Mouse (Mus musculus) olfactory bulb, adult 2 months (tissue): ENCODE results near the gene Ccr8. TPM values are rescaled to one million over a fixed set of nuclear protein-coding genes. Genes with fewer than 3 reads are reported as not detected.
A peak's percentile ranks its signal among the peaks of the same experiment; 100 is the strongest.
"Not testable (repeated sequence)": the region's sequence is repeated elsewhere in the genome, so short reads cannot be mapped to it uniquely, and the experiment has no call there.

Experiments
- H3K27ac ChIP-seq: fragments of 200-500 bp; 2 replicates; pipeline ENCODE4 v1.5.1; 2012; ENCODE audit warnings: low read depth, low read length; ENCODE audit not compliant: insufficient read depth
- H3K4me1 ChIP-seq: fragments of 200-500 bp; 2 replicates; pipeline ENCODE4 v1.6.1; 2012; ENCODE audit warnings: low read length; ENCODE audit not compliant: control insufficient read depth, insufficient read depth
- H3K4me3 ChIP-seq: fragments of 200-500 bp; 2 replicates; pipeline ENCODE4 v1.5.1; 2012; ENCODE audit warnings: mild to moderate bottlenecking, low read depth, low read length, moderate library complexity; ENCODE audit not compliant: insufficient read depth
- CTCF ChIP-seq: fragments of 200-500 bp; IDR thresholded peaks from 2 replicates; pipeline ENCODE4 v1.5.1; 2012; ENCODE audit warnings: low read depth, mild to moderate bottlenecking, low read length, moderate library complexity; ENCODE audit not compliant: insufficient read depth
- POLR2A ChIP-seq: fragments of 200-500 bp; IDR thresholded peaks from 2 replicates; pipeline ENCODE4 v1.6.1; 2012; ENCODE audit warnings: mild to moderate bottlenecking, low read depth, low read length, moderate library complexity; ENCODE audit not compliant: insufficient read depth
- WGBS: fragments of 180-500 bp; shearing (Covaris S2); methylation state at CpG from one replicate; pipeline ENCODE4 v1.1.7; 2018; 5-methylcytosine and 5-hydroxymethylcytosine counted together
- polyA plus RNA-seq: library from polyadenylated mRNA; stranded (reverse); fragments of >200 nt; gene quantifications from 2 replicates; pipeline ENCODE4 v1.2.4, GENCODE M21; 2012; ENCODE audit warnings: low replicate concordance; ENCODE audit not compliant: missing spikeins, insufficient read depth, insufficient read length

The Ccr8 gene
- polyA plus RNA-seq, 1 experiment: not detected

GRCm38 (mm10) chr9:120101165-120101564 is 9.3 kb downstream of the Ccr8 start:
- Histone ChIP-seq H3K27ac (no peak overlapping the region), H3K4me1 (peaks cover 4% of the 10 kb centered on the region; the same call in 1 of the 2 replicates), H3K4me3 (no peak overlapping the region)
- WGBS: 100% methylated on average over 2 of the region's 2 CpGs
- TF ChIP-seq POLR2A (no peak), CTCF (no peak)

DNA sequence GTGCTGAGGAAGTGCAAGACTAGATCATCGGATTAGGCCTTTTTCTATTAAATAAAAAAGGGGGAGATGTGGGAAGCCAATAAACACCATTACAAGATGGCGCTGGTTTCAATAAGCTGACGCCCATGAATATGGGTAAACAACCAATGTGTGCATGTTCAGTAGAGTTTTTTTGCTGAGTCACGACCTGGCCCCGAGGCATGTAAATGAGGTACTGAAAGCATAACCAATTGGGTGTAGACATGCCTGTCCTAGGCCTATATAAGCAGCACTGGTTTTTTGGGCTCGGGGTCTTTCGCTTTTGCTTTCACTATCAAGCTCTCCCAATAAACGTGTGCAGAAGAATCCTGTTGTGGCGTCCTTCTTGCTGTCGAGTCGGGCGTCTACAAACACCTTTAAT is 17.0 kb downstream of the Ccr8 start:
- H3K27ac ChIP-seq, H3K4me1 ChIP-seq, H3K4me3 ChIP-seq: not testable (repeated sequence)
- 94% methylated on average over 12 of the region's 12 CpGs for WGBS

DNA sequence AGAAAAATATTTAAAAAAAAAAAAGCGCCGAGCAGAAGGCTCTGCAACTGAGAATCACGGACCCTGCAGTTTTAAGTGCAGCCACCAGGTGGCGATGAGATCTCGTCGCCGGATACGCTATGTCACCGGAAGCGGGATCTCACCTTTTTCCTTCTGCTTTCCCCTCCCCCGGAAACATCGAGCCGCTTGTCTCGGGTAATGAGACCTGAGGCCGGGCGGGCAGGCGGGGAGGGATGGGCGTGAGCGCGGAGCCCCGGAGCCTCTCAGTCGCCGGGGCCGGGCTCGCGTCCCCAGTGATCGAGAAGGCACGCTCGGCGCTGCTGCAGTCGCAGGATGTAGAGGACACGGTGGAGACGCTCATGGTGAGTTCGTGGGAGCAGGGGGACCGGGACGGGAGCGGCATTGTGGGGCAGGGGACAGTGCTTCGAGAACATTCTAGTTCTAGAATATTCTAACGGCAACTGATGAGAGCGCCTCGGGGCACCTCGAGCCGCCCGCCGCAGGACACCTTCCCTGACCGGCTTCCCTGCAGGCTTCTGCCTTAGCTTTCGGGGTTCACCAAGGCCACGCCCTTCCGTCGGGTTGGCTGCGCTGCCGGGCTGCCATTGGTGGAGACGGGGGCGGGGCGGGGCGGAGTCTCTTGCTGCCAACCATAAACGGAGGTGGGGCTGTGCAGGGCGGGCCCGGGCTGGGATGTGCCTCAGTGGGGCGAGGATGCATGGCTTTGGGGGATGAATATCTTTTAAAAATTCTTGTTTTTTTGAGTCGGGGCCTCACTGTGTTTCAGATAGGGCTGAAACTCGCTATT is 18.5 kb downstream of the Ccr8 start, which contains the start of gene Slc25a38:
Slc25a38 (plus strand) TSS at position 164 of the 808 bp plus-strand sequence.
- Histone ChIP-seq H3K4me3 (peak within 1 kb of the TSS; percentile 95), H3K4me1 (peaks cover 8% of the 10 kb centered on the region), H3K27ac (peak within 1 kb of the TSS; percentile 90)
- TF ChIP-seq CTCF (peak; percentile 52; the same call in 1 of the 2 replicates), POLR2A (peak; percentile 91)
- WGBS: under 1% methylated on average over 62 of the region's 62 CpGs

GRCm38 (mm10) chr9:120111156-120111945 is 19.4 kb downstream of the Ccr8 start:
- H3K4me3 ChIP-seq: peak overlapping the region; percentile 95; the same call in 1 of the 2 replicates
- H3K4me1 ChIP-seq: peaks cover 11% of the 10 kb centered on the region
- H3K27ac ChIP-seq: peak overlapping the region; percentile 3; the same call in 1 of the 2 replicates
- WGBS: 58% methylated on average over 15 of the region's 15 CpGs
- TF ChIP-seq CTCF: no peak
- no peak for TF ChIP-seq POLR2A

DNA sequence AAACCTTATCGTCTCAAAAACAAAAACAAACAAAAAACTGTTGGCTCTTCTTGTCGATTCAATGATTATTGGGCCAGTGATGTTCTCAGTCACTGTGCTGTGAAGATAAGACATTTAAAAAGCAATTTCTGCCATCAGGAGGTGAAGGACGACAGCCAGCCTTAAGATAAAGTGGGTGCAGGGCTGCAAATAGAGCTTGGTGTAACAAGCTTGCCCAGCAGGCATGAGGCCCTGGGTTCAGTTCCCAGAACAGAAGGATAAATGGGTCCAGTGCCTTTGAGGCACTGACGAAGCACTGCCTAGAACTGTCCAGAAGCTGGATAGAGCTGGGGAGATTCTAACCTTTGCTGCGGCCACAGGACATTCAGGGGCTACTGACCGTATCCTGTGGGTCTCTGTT is 20.6 kb downstream of the Ccr8 start:
- peaks cover 11% of the 10 kb centered on the region for H3K4me1 ChIP-seq
- TF ChIP-seq POLR2A (no peak), CTCF (no peak)
- H3K4me3 ChIP-seq: no peak overlapping the region
- no peak overlapping the region for H3K27ac ChIP-seq
- 93% methylated on average over 6 of the region's 6 CpGs for whole genome bisulfite sequencing

DNA sequence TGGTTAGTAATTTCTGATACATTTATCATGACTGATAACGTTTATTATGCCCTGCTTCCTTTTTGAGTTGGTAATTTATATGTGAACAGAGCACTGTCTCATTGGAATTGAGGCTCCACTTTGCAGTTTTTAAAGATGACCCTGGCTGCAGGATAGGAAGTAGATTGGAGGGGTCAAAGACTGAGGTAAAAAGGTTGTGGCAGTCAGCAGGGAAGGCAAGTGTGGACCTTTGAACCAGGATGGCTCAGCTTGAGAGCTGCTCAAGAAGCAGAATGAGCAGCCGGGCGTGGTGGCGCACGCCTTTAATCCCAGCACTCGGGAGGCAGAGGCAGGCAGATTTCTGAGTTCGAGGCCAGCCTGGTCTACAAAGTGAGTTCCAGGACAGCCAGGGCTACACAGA is 21.5 kb downstream of the Ccr8 start:
- Histone ChIP-seq H3K4me1 (peaks cover 11% of the 10 kb centered on the region), H3K4me3 (no peak overlapping the region), H3K27ac (no peak overlapping the region)
- TF ChIP-seq CTCF (no peak), POLR2A (no peak)
- 98% methylated on average over 7 of the region's 7 CpGs for WGBS

GRCm38 (mm10) chr9:120114051-120114788 is 22.3 kb downstream of the Ccr8 start:
- H3K4me3 ChIP-seq: no peak overlapping the region
- H3K4me1 ChIP-seq: peaks cover 11% of the 10 kb centered on the region
- 77% methylated on average over 17 of the region's 17 CpGs for WGBS
- H3K27ac ChIP-seq: no peak overlapping the region
- TF ChIP-seq POLR2A (no peak), CTCF (no peak)

DNA sequence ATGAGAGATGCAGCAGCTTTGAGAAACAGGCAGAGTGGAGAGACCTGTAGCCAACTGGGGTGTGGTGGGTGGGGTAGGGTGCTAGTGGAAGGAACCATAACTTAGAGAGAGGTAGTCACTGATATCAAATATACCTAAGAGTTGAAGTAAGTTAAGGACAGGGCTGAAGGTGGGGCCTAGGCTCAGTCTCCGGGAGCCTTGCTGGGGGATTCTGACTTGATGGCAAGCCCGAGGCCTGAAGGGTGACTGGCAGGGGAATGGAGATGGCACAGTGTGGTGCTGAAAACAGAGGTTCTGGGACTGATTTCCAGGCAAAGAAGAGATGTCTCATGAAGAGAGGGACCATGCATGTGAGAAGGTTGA is 22.9 kb downstream of the Ccr8 start:
- 90% methylated on average over 2 of the region's 2 CpGs for WGBS
- Histone ChIP-seq H3K4me3 (no peak overlapping the region), H3K27ac (no peak overlapping the region), H3K4me1 (peaks cover 11% of the 10 kb centered on the region)
- TF ChIP-seq CTCF: no peak
- TF ChIP-seq POLR2A: no peak

GRCm38 (mm10) chr9:120115580-120115979 is 23.7 kb downstream of the Ccr8 start:
- Histone ChIP-seq H3K4me3 (no peak overlapping the region), H3K27ac (no peak overlapping the region), H3K4me1 (peaks cover 11% of the 10 kb centered on the region)
- WGBS: 85% methylated on average over 5 of the region's 5 CpGs
- TF ChIP-seq POLR2A (no peak), CTCF (no peak)
